Mouse (Mus musculus) gonadal fat pad, adult 2 months (tissue): ENCODE results near the gene Gm13694. TPM values are rescaled to one million over a fixed set of nuclear protein-coding genes. Genes with fewer than 3 reads are reported as not detected.
A peak's percentile ranks its signal among the peaks of the same experiment; 100 is the strongest.
"Not testable (repeated sequence)": the region's sequence is repeated elsewhere in the genome, so short reads cannot be mapped to it uniquely, and the experiment has no call there.

ENCODE experiments used
- DNase-seq: peaks from one replicate; pipeline ENCODE4 v3.0.0-alpha.2; 2012; ENCODE audit warnings: low read depth
- polyA plus RNA-seq: library from polyadenylated mRNA; depleted of rRNA; stranded (reverse); fragments of >200 nt; gene quantifications from 2 replicates; pipeline ENCODE4 v1.2.3, GENCODE M21; 2012; rRNA removed

The Gm13694 gene
- not detected in 2 replicates for polyA plus RNA-seq

GRCm38 (mm10) chr2:83978633-83979032, at the start of gene Gm13694:
Gm13694 (plus strand) TSS chr2:83978933.
- DNase-seq = not testable (repeated sequence)

- no peak for DNase-seq
Measured at GRCm38 (mm10) chr2:83929478-83930088, 49.1 kb upstream of the Gm13694 start.

GRCm38 (mm10) chr2:83940931-83941361, 37.8 kb upstream of the Gm13694 start, which contains the start of gene Zswim2:
Zswim2 (minus strand) TSS chr2:83941228.
- no peak for DNase-seq

DNA sequence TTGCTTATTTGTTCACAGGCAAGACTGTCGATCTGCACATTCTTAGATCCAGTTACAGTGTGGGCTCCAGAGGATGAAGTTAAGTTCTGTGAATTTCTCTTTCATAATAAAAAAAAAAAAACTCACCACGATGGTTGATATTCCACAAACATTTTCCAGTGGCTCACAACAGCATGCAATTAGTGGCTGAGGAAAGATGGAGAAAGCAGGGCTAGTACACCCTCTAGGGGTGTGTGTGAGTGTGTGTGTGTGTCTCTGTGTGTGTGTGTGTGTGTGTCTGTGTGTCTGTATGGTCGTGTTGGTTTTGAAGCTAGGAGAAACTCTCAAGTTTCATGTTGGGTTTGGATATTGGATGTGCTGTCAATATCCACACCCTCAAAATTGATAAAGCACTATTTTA, 37.4 kb upstream of the Gm13694 start:
- no peak for DNase-seq

- DNase-seq = no peak
Measured at GRCm38 (mm10) chr2:83941792-83942191, 36.9 kb upstream of the Gm13694 start.

- not testable (repeated sequence) for DNase-seq
Measured at GRCm38 (mm10) chr2:83955393-83955792, 23.3 kb upstream of the Gm13694 start, which contains the start of gene Gm13698. Gm13698 (plus strand) TSS chr2:83955693.

DNA sequence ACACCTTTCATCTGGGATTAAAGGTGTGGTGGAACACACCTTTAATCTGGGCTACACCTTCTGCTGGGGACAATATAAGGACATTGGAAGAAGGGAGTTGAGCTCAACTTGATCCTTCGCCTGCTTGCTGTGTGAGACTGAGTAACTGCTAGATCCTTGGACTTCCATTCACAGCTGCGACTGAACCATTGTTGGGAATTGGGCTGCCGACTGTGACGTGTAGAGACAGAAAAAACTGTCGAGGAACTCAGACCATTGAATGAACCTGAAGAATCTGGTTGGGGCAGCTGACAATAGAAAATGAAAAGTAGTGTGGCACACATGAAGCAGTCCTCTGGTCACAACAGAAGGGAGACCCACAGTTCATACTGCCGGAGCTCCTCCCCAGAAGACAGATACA, 17.5 kb upstream of the Gm13694 start, which contains the start of gene Gm13693:
Gene Gm13693, plus strand, starts transcription at position 301 of the 400 bp plus-strand sequence.
- not testable (repeated sequence) for DNase-seq

- not testable (repeated sequence) for DNase-seq
Measured at GRCm38 (mm10) chr2:83967013-83967412, 11.7 kb upstream of the Gm13694 start, which contains the start of gene Gm13695. Gm13695 (plus strand) TSS chr2:83967313.

DNA sequence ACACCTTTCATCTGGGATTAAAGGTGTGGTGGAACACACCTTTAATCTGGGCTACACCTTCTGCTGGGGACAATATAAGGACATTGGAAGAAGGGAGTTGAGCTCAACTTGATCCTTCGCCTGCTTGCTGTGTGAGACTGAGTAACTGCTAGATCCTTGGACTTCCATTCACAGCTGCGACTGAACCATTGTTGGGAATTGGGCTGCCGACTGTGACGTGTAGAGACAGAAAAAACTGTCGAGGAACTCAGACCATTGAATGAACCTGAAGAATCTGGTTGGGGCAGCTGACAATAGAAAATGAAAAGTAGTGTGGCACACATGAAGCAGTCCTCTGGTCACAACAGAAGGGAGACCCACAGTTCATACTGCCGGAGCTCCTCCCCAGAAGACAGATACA, 5.9 kb upstream of the Gm13694 start, which contains the start of gene Gm13696:
Gene Gm13696, plus strand, starts transcription at position 301 of the 400 bp plus-strand sequence.
- not testable (repeated sequence) for DNase-seq

GRCm38 (mm10) chr2:83984443-83984842, 5.7 kb downstream of the Gm13694 start, which contains the start of gene Gm13697:
Gm13697 (plus strand) TSS chr2:83984743.
- DNase-seq = not testable (repeated sequence)

DNA sequence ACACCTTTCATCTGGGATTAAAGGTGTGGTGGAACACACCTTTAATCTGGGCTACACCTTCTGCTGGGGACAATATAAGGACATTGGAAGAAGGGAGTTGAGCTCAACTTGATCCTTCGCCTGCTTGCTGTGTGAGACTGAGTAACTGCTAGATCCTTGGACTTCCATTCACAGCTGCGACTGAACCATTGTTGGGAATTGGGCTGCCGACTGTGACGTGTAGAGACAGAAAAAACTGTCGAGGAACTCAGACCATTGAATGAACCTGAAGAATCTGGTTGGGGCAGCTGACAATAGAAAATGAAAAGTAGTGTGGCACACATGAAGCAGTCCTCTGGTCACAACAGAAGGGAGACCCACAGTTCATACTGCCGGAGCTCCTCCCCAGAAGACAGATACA, 11.5 kb downstream of the Gm13694 start, which contains the start of gene Gm13691:
Gene Gm13691, plus strand, starts transcription at position 301 of the 400 bp plus-strand sequence.
- DNase-seq = not testable (repeated sequence)

DNA sequence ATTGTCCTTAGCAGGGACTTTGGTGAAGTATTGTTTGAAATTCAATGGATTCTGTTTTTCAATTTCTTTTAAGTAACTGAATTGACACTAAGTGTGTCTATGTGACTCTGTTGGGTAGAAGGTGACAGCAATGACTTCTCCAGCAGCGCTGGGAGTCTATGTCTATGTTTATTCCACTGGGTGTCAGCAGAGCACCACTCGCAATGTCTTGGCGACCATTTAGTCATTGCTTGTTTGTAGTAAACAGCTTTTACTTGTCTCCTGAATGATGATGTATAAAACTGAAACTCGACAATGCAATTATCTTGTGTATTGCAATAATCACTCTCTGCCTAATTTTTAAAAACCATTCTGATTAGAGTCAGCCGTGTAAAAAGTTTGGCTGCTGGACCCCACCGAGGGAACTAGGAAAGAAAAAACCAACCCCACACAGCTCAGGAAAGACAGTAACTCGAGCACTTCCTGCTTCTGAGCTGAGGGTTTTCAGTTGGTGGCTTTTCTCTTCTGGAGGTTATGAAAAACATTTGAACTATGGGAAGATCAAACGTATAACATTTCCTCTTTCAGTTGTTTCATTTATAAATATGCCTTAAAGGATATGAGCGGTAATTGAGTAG, 15.0 kb downstream of the Gm13694 start:
- DNase-seq = not testable (repeated sequence)

- not testable (repeated sequence) for DNase-seq
Measured at GRCm38 (mm10) chr2:83994526-83994925, 15.8 kb downstream of the Gm13694 start.

DNA sequence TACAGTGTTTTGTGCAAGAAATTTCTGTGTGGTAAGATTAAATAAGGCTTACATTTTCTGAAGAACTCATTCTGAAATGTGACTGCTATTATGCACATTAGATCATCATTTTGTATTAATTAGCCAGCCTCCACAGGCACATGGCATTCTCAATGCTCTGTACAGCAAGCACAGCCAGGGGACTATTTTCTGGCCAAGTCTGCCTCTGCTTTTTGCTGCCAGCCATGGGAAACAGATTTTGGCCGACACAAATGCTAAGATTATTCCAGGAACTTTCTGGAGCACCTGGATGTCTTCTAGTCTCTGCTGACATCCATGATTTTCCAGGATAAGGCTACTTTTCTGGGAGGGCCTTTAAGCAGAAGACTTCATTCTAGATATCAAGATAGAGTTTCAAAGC, 30.2 kb downstream of the Gm13694 start:
- DNase-seq = no peak

- DNase-seq = no peak
Measured at GRCm38 (mm10) chr2:84009818-84010217, 31.1 kb downstream of the Gm13694 start.

DNA sequence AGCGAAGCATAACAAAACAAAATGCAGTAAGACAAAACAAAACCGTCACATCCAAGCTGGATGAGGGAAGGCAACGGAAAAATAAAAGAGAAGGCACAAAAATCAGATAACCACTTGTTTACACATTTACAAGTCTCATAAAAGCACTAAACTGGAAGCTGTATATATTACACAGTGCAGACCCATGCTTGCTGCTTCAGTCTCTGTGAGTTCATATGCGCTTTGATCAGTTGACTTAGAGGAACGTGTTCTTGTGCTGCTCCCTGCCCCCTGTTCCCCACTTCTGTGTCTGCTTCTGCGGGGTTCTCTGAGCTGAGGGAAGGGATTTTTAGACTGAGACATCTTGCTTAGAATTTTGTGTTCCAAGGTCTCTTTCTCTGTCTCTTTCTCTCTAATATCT, 35.8 kb downstream of the Gm13694 start:
- DNase-seq = no peak

DNA sequence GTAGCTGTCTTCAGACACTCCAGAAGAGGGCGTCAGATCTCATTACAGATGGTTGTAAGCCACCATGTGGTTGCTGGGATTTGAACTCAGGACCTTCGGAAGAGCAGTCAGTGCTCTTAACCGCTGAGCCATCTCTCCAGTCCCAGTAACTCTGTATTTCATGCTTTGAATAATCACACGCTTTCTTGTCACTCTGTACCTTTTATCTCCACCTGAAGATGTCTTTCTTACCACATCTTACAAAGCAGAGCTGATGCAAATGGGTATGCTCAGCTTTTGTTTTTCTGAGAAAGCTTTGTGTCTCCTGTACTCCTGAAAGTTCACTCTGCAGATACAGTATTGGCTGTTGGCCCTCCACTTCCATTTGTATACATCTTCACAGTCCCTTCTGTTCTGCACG, 37.6 kb downstream of the Gm13694 start:
- DNase-seq = not testable (repeated sequence)

DNA sequence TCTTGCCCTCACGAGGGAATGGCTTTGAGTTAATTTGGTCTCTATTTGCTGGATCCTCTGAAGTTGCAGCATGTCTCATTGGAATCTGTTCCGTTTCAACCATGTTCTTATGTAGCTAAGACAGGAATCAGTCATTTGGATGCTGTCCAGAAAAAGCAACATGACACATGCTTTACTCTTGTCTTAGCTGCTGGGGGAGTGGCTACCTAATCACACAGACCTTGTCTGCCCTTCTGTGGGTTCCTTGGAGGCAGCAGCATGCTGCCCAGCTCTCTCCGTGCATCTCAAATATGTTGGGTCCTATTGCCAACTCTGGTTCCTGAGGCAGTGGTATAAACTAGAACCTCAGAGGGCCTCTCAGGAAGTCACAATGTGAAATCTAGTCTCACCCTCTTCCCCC, 39.6 kb downstream of the Gm13694 start:
- no peak for DNase-seq

DNA sequence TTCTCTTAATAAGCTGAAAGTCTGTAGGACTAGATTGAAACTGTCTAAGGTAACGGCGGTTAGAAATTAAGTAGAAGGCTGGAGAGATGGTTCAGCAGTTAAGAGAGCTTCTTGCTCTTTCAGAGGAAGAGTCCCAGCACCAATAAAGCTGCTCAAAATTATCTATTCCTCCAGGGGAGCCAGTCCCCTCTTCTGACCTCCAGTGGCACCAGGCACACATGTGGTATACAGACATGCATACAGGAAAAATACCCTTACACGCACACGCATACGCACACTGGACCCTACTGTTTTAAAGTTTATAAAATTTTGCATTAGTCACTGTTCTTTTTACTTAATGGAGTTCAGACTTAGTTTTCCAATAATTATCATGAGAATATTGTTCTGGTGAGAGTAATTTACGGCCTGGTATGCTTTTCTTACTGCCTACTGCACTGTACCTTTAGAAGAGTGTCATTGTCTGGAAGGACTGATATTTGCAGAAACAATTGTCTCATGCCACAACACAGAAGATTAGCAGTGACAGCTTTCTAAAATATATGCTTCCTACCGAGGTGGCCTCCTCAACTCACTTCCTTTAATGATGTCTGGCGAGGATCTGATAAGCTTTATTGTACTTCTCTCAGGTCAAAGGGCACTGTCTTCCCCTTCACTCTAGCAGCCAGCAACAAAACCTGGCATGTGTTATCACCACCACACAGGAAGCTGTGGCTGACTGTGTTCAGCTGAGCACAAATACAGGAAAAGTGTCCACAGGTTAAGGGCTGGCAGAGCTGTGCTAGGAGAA, 41.0 kb downstream of the Gm13694 start:
- no peak for DNase-seq

GRCm38 (mm10) chr2:84021930-84022329, 43.2 kb downstream of the Gm13694 start:
- no peak for DNase-seq

GRCm38 (mm10) chr2:84022905-84023304, 44.2 kb downstream of the Gm13694 start:
- peak; percentile 83 for DNase-seq

DNA sequence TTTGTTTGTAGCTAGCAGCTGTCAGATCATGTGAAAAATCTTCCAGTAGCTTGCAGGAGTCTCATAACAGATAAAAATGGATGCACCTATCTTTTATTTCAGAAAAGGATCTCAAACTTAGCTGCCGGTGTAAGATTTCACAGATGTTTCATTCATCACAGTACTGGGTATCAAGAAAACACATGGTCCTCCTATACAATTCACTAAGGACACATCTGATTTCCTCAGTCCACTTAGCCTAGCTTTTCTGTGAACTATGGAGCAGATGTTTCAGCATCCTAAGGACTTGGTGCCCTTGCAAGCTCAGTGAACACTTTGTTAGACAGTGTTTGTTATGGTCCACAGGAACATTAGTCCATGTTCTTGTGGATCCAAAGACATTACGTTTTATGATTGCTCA, 44.6 kb downstream of the Gm13694 start:
- no peak for DNase-seq
